Mouse (Mus musculus) cerebellum, adult 8-10 months (tissue): ENCODE measurements around the gene Cnpy1.

ENCODE experiments used
- DNase-seq: peaks from one replicate; pipeline ENCODE4 v3.0.0; 2022

The Cnpy1 gene

DNA sequence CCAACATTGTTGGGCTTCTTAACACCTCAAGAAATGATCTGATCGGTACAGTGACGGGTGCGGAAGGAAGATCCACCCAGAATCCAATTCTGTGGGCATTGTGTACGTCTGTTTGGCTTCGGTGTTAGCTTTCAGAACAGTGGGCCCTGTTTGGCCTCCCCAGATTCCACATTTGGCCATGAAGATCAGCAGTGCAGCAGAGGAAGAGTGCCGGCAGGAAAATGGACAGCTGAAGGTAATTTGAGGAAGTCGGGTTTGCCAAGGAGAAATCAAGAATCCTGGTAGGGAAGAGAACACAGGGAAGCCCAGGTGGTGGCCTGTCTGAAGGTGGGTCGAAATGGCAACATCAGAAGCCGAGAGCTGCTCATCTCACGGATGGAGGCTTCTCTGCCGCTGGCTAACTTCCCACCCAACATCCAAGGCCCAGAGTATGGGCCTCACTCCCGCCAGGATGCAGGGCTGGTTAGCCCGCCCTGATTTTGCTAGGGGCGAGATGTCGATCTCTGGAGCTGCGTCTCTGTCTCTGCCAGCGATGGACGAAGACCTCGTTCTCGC is 84.1 kb downstream of the Cnpy1 start:
- DNase-seq = no peak

DNA sequence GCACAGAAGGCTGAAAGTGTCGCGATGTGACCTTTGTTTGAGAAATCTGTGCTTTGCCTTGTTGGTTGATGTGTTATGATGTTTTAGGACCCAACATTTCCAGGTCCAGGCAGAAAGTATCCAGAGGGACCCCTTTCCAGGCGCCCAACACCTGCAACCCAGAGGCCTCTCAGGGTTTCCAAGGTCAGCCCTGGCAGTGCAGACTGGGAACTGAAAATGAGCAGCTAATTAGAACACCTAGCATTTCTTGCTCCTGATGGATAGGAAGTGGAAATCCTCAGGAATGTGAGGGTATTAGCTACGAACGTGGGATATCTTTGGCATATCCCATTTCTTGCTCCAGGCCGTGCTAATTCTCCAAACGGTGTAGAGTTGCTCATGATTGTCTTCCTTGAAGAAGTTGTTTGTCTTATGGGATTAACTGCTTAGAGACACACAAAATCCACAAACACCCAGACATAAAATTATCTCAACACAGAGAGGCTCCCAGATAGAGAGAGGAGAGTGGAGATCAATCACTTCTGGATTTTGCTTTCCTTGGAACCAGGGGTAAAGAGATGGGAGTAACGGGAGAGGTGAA is 85.6 kb downstream of the Cnpy1 start:
- DNase-seq = no peak

DNA sequence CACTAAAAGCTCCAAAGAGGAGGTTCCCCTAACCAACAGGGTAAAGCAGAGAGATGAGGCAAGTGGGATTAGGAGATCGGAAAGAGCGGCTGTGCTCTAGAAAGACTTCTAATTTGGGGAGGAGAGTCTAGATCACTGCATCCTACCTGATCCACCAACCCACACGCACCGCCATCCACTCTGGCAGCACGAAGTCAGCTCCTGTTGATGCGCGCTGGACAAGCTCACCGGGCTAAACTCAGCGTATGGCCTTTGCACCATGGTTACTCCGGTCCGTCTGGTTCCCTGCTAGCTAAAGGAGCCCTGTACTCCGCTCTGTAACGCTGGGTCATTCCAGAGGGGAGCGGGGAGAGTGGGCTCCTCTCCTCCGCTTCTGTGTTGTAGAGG is 86.5 kb downstream of the Cnpy1 start:
- DNase-seq = no peak

DNA sequence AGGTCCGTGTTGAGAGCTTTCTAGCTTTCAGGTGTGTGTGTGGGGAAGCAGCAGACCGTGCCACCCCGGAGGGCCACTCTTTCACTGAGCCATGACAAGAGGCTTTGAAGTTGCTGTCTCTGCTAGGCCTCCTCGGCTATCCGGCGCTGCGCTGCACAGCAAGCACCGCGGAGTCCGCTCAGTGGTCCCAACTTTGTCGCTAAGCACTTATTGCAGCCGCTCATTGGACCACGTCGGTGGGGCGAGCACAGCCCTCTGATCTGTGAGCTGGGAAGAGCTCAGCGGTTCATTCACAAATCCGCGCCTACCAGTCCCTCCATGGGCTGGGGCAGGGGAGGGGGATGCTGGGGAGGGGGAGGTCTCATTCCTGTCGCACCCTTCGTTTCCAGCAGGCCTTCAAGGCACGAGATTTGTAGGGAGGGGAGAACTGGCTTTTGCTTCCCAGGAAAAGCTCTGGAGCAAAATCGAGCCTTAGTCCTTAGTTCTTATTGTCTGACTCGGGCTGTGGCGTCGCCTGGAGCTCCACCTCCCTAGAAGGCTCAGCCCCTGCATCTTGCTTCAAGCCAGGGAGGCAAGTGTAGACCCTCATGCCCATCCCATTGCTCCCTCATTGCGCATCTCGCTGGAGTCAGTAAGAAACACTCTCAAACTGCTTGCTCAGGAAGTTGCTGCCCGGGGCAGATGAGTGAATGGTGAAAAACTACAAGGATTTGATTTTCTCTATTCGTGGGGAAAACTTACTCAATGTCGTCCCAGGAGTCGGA is 87.1 kb downstream of the Cnpy1 start:
- DNase-seq = no peak

DNA sequence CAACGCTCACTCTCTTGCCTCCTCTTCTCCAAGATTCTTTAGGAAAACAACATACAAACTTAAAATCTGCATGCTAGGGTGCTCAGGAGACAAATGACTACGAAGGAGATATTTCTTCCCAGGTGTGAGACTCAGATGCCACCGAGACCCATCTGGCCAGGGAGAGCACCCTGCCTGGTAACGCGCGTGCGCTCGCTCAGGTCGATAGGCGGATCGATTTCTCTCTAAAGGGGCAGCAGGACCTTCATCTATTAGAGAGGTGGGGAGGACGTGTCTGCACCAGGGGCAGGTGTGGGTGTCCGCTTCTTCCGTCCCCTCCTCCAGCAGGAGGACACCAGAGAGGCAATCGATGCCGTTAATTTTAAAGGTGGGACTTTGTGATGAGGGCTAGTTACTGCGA is 87.8 kb downstream of the Cnpy1 start:
- no peak for DNase-seq

DNA sequence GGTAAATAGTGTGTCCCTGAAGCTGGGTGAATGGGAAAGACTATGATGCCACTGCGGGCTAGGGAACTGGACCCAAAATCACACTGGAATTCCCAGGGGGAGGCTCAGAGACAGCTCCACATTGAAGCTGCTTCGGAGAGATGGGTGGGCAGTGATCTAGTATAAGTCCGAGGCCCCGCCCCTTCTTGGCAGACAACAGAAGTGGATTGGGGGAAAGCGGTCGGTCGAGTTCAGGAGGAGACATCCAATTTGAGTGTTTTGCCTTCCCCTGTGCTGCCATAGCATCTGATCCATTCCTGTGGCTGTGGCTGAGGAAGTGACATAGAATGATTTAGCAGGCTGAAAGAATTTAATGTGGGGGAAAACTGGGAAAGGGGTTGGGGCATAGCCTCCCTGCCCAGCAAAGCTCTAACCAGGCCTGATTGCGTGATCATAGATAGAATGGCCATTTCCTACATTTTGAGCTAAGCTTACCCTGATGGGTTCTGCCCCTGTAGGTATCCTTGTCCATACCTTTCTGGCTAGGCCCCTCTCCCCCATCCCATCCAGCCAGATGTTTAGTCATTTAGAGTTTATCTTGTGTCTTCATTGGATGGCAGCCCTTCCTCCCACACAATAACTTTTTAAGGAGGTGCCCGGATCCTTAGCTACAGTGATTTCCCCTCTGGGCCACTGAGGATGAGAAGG is 88.4 kb downstream of the Cnpy1 start:
- DNase-seq = no peak
